Mouse (Mus musculus) intestine, postnatal 0 days (tissue): ENCODE data around the gene Ppm1b. TPM values are rescaled to one million over a fixed set of nuclear protein-coding genes. Genes with fewer than 3 reads are reported as not detected.
A peak's percentile ranks its signal among the peaks of the same experiment; 100 is the strongest.

Experiments used
- ATAC-seq: fragments of 200-750 bp; cut with Nextera tagmentation; 2 replicates; pipeline ENCODE4 v1.8.0; 2017; ENCODE audit warnings: mild to moderate bottlenecking, moderate TSS enrichment, moderate library complexity
- H3K27ac ChIP-seq: fragments of 300-500 bp; sonication (generic); 2 replicates; pipeline ENCODE4 v1.5.1; 2014; ENCODE audit warnings: mild to moderate bottlenecking, low read depth, low read length, moderate library complexity
- H3K27me3 ChIP-seq: fragments of 300-500 bp; sonication (generic); replicated peaks from 2 replicates; pipeline ENCODE4 v1.6.1; 2014; ENCODE audit warnings: low read length, mixed read lengths; ENCODE audit not compliant: control insufficient read depth, insufficient read depth
- H3K36me3 ChIP-seq: fragments of 300-500 bp; sonication (generic); 2 replicates; pipeline ENCODE4 v1.6.1; 2014; ENCODE audit warnings: mild to moderate bottlenecking, moderate library complexity; ENCODE audit not compliant: control insufficient read depth, insufficient read depth
- H3K4me1 ChIP-seq: fragments of 300-500 bp; sonication (generic); replicated peaks from 2 replicates; pipeline ENCODE4 v1.6.1; 2014; ENCODE audit warnings: antibody characterized with exemption, low read length, mixed read lengths; ENCODE audit not compliant: control insufficient read depth, insufficient read depth
- H3K4me2 ChIP-seq: fragments of 300-500 bp; sonication (generic); replicated peaks from 2 replicates; pipeline ENCODE4 v1.6.1; 2014; ENCODE audit warnings: low read depth, mild to moderate bottlenecking, moderate library complexity
- H3K4me3 ChIP-seq: fragments of 300-500 bp; sonication (generic); 2 replicates; pipeline ENCODE4 v1.5.1; 2014; ENCODE audit warnings: low read depth, low read length
- H3K9ac ChIP-seq: fragments of 300-500 bp; sonication (generic); 2 replicates; pipeline ENCODE4 v1.6.1; 2014; ENCODE audit warnings: mild to moderate bottlenecking, low read depth, low read length
- H3K9me3 ChIP-seq: fragments of 300-500 bp; sonication (generic); 2 replicates; pipeline ENCODE4 v1.6.1; 2016; ENCODE audit warnings: mixed run types; ENCODE audit not compliant: control insufficient read depth
- CTCF ChIP-seq: sonication (generic); IDR thresholded peaks from 2 replicates; pipeline ENCODE4 v1.5.1; 2016; ENCODE audit warnings: low read depth, mild to moderate bottlenecking, control low read depth, antibody characterized with exemption, moderate library complexity
- WGBS: fragments of 180-500 bp; shearing (Covaris S2); extraction: QIAGEN DNeasy Blood & Tissue Kit; methylation state at CpG from one replicate; pipeline ENCODE4 v1.1.7; 2014; 5-methylcytosine and 5-hydroxymethylcytosine counted together
- polyA plus RNA-seq: library from polyadenylated mRNA; unstranded; fragments of >200 nt; fragmentation: Nextera tagmentation; extraction: Ambion mirVana; gene quantifications from 2 replicates; pipeline ENCODE4 v1.2.1, GENCODE M21; 2015

Ppm1b gene
- polyA plus RNA-seq, 1 experiment from 2014 or later = 59.2 TPM

GRCm38 (mm10) chr17:85038761-85039160 is 82.2 kb downstream of the Ppm1b start:
- H3K27ac ChIP-seq = no peak overlapping the region
- ATAC-seq = no peak
- H3K9me3 ChIP-seq = no peaks in the 10 kb centered on the region
- no peak overlapping the region for H3K9ac ChIP-seq
- peaks cover 11% of the 10 kb centered on the region; the same call in 1 of the 2 replicates for H3K4me1 ChIP-seq
- 96% methylated on average over 5 of the region's 5 CpGs for WGBS
- no peak overlapping the region for H3K4me2 ChIP-seq
- no peak for TF ChIP-seq CTCF
- H3K4me3 ChIP-seq = no peak overlapping the region
- peaks cover 12% of the 10 kb centered on the region; the same call in 1 of the 2 replicates for H3K36me3 ChIP-seq
- no peaks in the 10 kb centered on the region for H3K27me3 ChIP-seq

GRCm38 (mm10) chr17:85040913-85041312 is 84.4 kb downstream of the Ppm1b start:
- Histone ChIP-seq H3K9ac (no peak overlapping the region), H3K27ac (peak overlapping the region; percentile 54), H3K4me3 (no peak overlapping the region), H3K4me2 (peak overlapping the region; percentile 27; the same call in 1 of the 2 replicates), H3K27me3 (no peaks in the 10 kb centered on the region), H3K4me1 (peaks cover 11% of the 10 kb centered on the region; the same call in 1 of the 2 replicates), H3K9me3 (no peaks in the 10 kb centered on the region), H3K36me3 (peaks cover 7% of the 10 kb centered on the region; the same call in 1 of the 2 replicates)
- 36% methylated on average over 7 of the region's 7 CpGs for WGBS
- ATAC-seq = 0 out of 2 replicates have a peak, but pooled peaks have one; percentile 19
- TF ChIP-seq CTCF = no peak

GRCm38 (mm10) chr17:85042419-85042818 is 85.9 kb downstream of the Ppm1b start:
- ATAC-seq = no peak
- H3K27ac ChIP-seq = peak overlapping the region; percentile 71; the same call in 1 of the 2 replicates
- no peak overlapping the region for H3K4me3 ChIP-seq
- no peaks in the 10 kb centered on the region for H3K27me3 ChIP-seq
- H3K9ac ChIP-seq = no peak overlapping the region
- peaks cover 12% of the 10 kb centered on the region; the same call in 1 of the 2 replicates for H3K36me3 ChIP-seq
- H3K4me1 ChIP-seq = peaks cover 11% of the 10 kb centered on the region; the same call in 1 of the 2 replicates
- H3K9me3 ChIP-seq = no peaks in the 10 kb centered on the region
- no peak overlapping the region for H3K4me2 ChIP-seq
- 50% methylated on average over 6 of the region's 6 CpGs for WGBS
- TF ChIP-seq CTCF = no peak

- no peak overlapping the region for H3K4me2 ChIP-seq
- no peaks in the 10 kb centered on the region for H3K9me3 ChIP-seq
- peaks cover 11% of the 10 kb centered on the region; the same call in 1 of the 2 replicates for H3K4me1 ChIP-seq
- peaks cover 7% of the 10 kb centered on the region; the same call in 1 of the 2 replicates for H3K36me3 ChIP-seq
- peak; percentile 89 for ATAC-seq
- TF ChIP-seq CTCF = no peak
- H3K27ac ChIP-seq = peak overlapping the region; percentile 71
- no peak overlapping the region for H3K4me3 ChIP-seq
- no peaks in the 10 kb centered on the region for H3K27me3 ChIP-seq
- 32% methylated on average over 6 of the region's 6 CpGs for WGBS
- no peak overlapping the region for H3K9ac ChIP-seq
Observed at GRCm38 (mm10) chr17:85043404-85043816, 86.9 kb downstream of the Ppm1b start.

- no peak for TF ChIP-seq CTCF
- peaks cover 5% of the 10 kb centered on the region; the same call in 1 of the 2 replicates for H3K36me3 ChIP-seq
- H3K27ac ChIP-seq = 0 out of 2 replicates have a peak overlapping the region, but pooled peaks have one; percentile 55
- no peak overlapping the region for H3K4me3 ChIP-seq
- no peaks in the 10 kb centered on the region for H3K9me3 ChIP-seq
- H3K9ac ChIP-seq = no peak overlapping the region
- ATAC-seq = no peak
- peaks cover 11% of the 10 kb centered on the region; the same call in 1 of the 2 replicates for H3K4me1 ChIP-seq
- H3K4me2 ChIP-seq = no peak overlapping the region
- H3K27me3 ChIP-seq = no peaks in the 10 kb centered on the region
- 74% methylated on average over 5 of the region's 5 CpGs for WGBS
Observed at GRCm38 (mm10) chr17:85044466-85044865, 87.9 kb downstream of the Ppm1b start.

GRCm38 (mm10) chr17:85045160-85045559 is 88.6 kb downstream of the Ppm1b start:
- H3K4me1 ChIP-seq = peaks cover 11% of the 10 kb centered on the region; the same call in 1 of the 2 replicates
- H3K4me2 ChIP-seq = no peak overlapping the region
- 83% methylated on average over 12 of the region's 12 CpGs for WGBS
- H3K9ac ChIP-seq = no peak overlapping the region
- H3K27ac ChIP-seq = no peak overlapping the region
- no peak for ATAC-seq
- no peaks in the 10 kb centered on the region for H3K27me3 ChIP-seq
- no peaks in the 10 kb centered on the region for H3K9me3 ChIP-seq
- no peak overlapping the region for H3K4me3 ChIP-seq
- peak; percentile 40 for TF ChIP-seq CTCF
- peaks cover 9% of the 10 kb centered on the region; the same call in 1 of the 2 replicates for H3K36me3 ChIP-seq
